Mouse (Mus musculus) splenic B cell, adult 2 months (primary cell): ENCODE data around the gene Myo3b.

Experiments
- DNase-seq: peaks from one replicate; pipeline ENCODE4 v3.0.0-alpha.2; 2011; ENCODE audit warnings: low read depth, low spot score
- H3K27me3 ChIP-seq: 2 replicates; pipeline ENCODE4 v1.6.1; 2012; ENCODE audit warnings: mild to moderate bottlenecking, low read length, moderate library complexity, mixed read lengths; ENCODE audit not compliant: control insufficient read depth, poor library complexity, insufficient read depth, severe bottlenecking
- H3K36me3 ChIP-seq: 2 replicates; pipeline ENCODE4 v1.6.1; 2012; ENCODE audit warnings: mild to moderate bottlenecking, low read length, moderate library complexity, mixed read lengths; ENCODE audit not compliant: control insufficient read depth, poor library complexity, insufficient read depth, severe bottlenecking

The Myo3b gene

GRCm38 (mm10) chr2:70410298-70410885 is 371.5 kb downstream of the Myo3b start:
- no peaks in the 10 kb centered on the region for H3K36me3 ChIP-seq
- no peak for DNase-seq
- H3K27me3 ChIP-seq = no peaks in the 10 kb centered on the region

GRCm38 (mm10) chr2:70412315-70412714 is 373.4 kb downstream of the Myo3b start:
- Histone ChIP-seq H3K27me3 (no peaks in the 10 kb centered on the region), H3K36me3 (no peaks in the 10 kb centered on the region)
- DNase-seq = no peak

GRCm38 (mm10) chr2:70414386-70414785 is 375.5 kb downstream of the Myo3b start:
- no peak for DNase-seq
- no peaks in the 10 kb centered on the region for H3K36me3 ChIP-seq

GRCm38 (mm10) chr2:70415521-70415920 is 376.6 kb downstream of the Myo3b start:
- no peaks in the 10 kb centered on the region for H3K27me3 ChIP-seq
- no peak for DNase-seq
- H3K36me3 ChIP-seq = no peaks in the 10 kb centered on the region

More at GRCm38 (mm10) chr2:70414386-70414785, 375.5 kb downstream of the Myo3b start:
- no peaks in the 10 kb centered on the region for H3K27me3 ChIP-seq

- no peak for DNase-seq
- H3K36me3 ChIP-seq = no peaks in the 10 kb centered on the region
- no peaks in the 10 kb centered on the region for H3K27me3 ChIP-seq
These were observed 380.4 kb downstream of the Myo3b start for GRCm38 (mm10) chr2:70419336-70419735.

- Histone ChIP-seq H3K36me3 (no peaks in the 10 kb centered on the region), H3K27me3 (no peaks in the 10 kb centered on the region)
- DNase-seq = no peak
These were observed 382.4 kb downstream of the Myo3b start for GRCm38 (mm10) chr2:70421144-70421874.

- Histone ChIP-seq H3K36me3 (no peaks in the 10 kb centered on the region), H3K27me3 (no peaks in the 10 kb centered on the region)
- DNase-seq = no peak
These were observed 386.7 kb downstream of the Myo3b start for GRCm38 (mm10) chr2:70425611-70426010.

GRCm38 (mm10) chr2:70443035-70443434 is 404.1 kb downstream of the Myo3b start:
- Histone ChIP-seq H3K27me3 (no peaks in the 10 kb centered on the region; the same call in 1 of the 2 replicates), H3K36me3 (no peaks in the 10 kb centered on the region)
- DNase-seq = peak; percentile 4

- no peak for DNase-seq
- H3K36me3 ChIP-seq = no peaks in the 10 kb centered on the region
- H3K27me3 ChIP-seq = no peaks in the 10 kb centered on the region; the same call in 1 of the 2 replicates
These were observed 405.2 kb downstream of the Myo3b start for GRCm38 (mm10) chr2:70444141-70444540.

GRCm38 (mm10) chr2:70456205-70456604 is 417.3 kb downstream of the Myo3b start:
- Histone ChIP-seq H3K27me3 (no peaks in the 10 kb centered on the region), H3K36me3 (no peaks in the 10 kb centered on the region)
- no peak for DNase-seq

GRCm38 (mm10) chr2:70463606-70464005 is 424.7 kb downstream of the Myo3b start:
- DNase-seq = no peak
- no peaks in the 10 kb centered on the region for H3K27me3 ChIP-seq
- H3K36me3 ChIP-seq = no peaks in the 10 kb centered on the region

- no peak for DNase-seq
- no peaks in the 10 kb centered on the region for H3K36me3 ChIP-seq
- no peaks in the 10 kb centered on the region for H3K27me3 ChIP-seq
These were observed 432.2 kb downstream of the Myo3b start for GRCm38 (mm10) chr2:70471136-70471535.

- peak; percentile 5 for DNase-seq
These were observed 433.1 kb downstream of the Myo3b start for GRCm38 (mm10) chr2:70471861-70472620.

More at GRCm38 (mm10) chr2:70471861-70472620, 433.1 kb downstream of the Myo3b start:
- Histone ChIP-seq H3K36me3 (no peaks in the 10 kb centered on the region), H3K27me3 (no peaks in the 10 kb centered on the region)
